Mouse (Mus musculus) myocyte (in vitro differentiated cells): ENCODE measurements around the gene Cep85l.

Source experiments
- CEBPB ChIP-seq: IDR thresholded peaks from 2 replicates; pipeline ENCODE4 v1.6.1; 2011; ENCODE audit warnings: mild to moderate bottlenecking, moderate library complexity; ENCODE audit not compliant: poor library complexity, insufficient read depth, severe bottlenecking
- POLR2A ChIP-seq: IDR thresholded peaks from one replicate; pipeline ENCODE4 v1.6.1; 2011; ENCODE audit warnings: low read depth, mild to moderate bottlenecking, control low read depth, moderate library complexity; ENCODE audit not compliant: insufficient read length
- POLR2AphosphoS2 ChIP-seq: IDR thresholded peaks from one replicate; pipeline ENCODE4 v1.6.1; 2011; ENCODE audit warnings: low read depth, control low read depth; ENCODE audit not compliant: insufficient read length
- REST ChIP-seq: IDR thresholded peaks from one replicate; pipeline ENCODE4 v1.6.1; 2011; ENCODE audit warnings: mild to moderate bottlenecking, control low read depth, moderate library complexity; ENCODE audit not compliant: insufficient read depth, insufficient read length
- TCF12 ChIP-seq: IDR thresholded peaks from one replicate; pipeline ENCODE4 v1.6.1; 2011; ENCODE audit warnings: mild to moderate bottlenecking, control low read depth; ENCODE audit not compliant: poor library complexity, insufficient read depth, severe bottlenecking
- USF1 ChIP-seq: IDR thresholded peaks from one replicate; pipeline ENCODE4 v1.6.1; 2011; ENCODE audit warnings: low read depth, mild to moderate bottlenecking, control low read depth, moderate library complexity

GRCm38 (mm10) chr10:53406845-53407244 lies 27.1 kb upstream of the Cep85l start:
- no peak for TF ChIP-seq POLR2A
- TF ChIP-seq CEBPB: no peak
- TF ChIP-seq TCF12: no peak
- no peak for TF ChIP-seq USF1
- TF ChIP-seq POLR2AphosphoS2: no peak
- TF ChIP-seq REST: no peak
